Mouse (Mus musculus) testis, postnatal 14 days (tissue): ENCODE data around the gene Adh6a.
"Not testable (repeated sequence)": the region's sequence is repeated elsewhere in the genome, so short reads cannot be mapped to it uniquely, and the experiment has no call there.

Experiments
- DNase-seq: peaks from one replicate; pipeline ENCODE4 v3.0.0; 2021; ENCODE audit warnings: low spot score

Adh6a gene

DNA sequence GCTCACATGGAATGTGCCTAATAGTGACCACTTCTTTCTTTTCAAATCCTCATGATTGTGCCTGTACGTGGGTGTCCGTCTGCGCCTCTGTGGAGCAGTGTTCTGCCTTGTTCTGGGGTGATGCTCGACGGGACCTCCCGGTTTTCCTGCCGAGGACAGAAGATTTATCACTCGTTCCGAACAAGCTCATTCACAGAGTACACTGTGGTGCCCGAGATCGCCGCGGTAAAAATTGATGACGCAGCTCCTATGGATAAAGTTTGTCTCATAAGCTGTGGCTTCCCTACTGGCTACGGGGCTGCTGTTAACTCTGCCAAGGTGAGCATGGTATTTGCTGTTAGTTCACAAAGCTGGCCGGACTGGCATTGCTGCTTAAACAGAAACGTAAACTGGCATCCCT is 11.9 kb downstream of the Adh6a start:
- no peak for DNase-seq

DNA sequence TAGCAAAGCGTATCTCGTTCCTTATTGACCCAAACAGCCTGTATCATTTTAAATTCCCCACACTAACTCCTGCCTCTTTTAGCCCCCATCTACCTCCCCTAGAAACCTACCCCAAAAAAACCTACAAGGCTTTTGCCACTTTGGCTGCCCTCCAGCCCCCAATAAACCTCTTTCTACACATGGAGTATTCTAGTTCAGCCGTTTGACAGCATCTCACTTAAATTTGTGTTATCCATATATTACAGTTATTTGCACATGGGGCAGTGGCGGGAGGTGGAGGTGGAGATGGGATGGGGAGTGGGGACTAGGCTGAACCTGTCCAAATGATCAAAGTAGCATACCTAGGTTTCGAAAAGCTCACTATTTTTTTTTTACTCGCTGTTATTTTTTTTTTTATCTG is 12.4 kb downstream of the Adh6a start:
- DNase-seq, result no peak

DNA sequence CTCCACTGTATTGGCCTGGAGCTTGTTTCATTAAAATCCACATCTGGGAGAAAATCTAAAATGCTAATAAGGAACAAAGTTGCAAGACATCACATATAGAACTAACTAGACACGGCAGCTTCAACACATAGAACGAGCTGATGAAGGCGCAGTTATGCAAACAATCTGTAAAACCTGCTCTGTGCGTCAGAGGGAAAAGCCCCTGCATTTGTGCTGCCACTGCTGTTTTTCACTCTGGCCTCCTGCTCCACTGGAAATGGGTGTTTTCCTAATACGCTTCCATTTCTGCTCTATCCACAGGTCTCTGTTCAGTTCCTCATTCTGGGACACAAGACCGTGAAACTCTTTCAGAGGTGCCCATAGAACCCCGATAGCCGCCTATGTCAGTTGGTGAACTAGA is 20.8 kb downstream of the Adh6a start:
- DNase-seq, result no peak

DNA sequence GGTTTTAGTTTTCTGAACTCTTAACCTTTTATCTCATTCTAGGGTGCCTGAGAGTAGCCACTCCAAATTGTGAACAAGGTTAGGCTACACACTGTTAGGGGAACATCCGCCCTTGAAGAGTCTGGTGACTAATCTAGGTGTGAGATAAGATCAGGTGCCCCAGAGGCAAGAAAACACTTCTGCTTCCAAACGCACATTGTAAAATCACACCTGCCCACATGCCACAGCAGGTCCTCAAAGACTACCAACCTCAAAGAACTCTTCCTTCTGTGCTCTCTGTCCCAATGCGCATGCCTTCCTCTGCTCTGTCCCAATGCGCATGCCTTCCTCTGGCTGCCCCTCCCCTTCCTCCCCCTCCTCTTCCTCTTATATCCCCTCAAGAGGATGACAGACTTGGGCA is 21.2 kb downstream of the Adh6a start:
- no peak for DNase-seq

DNA sequence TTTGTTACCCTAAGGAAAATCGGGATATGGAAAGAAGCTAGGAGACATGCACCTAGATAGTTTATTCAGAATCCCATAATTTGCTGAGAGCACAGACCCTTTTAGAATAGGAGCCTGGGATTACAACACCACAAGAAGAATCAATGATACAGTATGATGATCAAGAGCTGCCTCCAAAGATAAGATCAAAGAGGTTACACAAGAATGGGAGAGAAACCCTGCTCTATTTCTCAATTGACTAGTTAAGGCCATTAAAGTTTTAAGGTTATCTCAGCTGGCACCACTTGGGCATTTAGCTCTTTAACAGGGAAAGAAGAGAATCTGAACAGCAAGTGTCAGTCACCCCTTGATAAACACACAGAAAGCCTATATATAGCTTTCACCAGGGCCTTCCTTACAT is 22.5 kb downstream of the Adh6a start:
- no peak for DNase-seq

DNA sequence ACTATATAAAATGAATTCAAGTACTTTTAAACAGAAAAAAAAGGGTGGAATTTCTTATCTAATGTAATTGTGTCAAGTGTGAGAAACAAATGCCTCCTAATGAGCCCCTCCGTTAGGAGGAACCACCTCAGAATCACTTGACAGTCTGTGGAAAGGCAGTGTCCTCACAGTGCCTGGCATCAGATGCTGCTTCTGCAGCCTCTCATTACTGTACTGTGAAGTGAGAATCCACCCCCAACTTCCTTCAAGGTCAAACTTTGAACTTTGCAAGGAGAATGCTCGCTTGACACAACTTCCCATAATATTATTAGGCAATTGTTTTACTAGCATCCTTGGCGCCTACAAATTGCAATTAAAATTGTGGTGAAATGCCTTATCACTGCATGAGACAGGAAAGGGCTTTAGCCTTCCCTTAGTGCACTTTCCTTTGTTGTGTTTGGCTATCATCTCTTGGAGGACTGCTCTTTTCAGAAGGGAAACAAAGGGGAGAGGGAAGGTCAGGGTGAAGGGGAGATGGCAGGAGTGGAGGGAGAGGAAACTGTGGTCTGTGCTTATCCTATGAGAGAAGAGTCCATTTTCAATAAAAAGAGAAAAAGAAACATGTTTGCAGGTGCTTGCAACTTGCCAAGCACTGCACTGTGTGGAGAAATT is 23.1 kb downstream of the Adh6a start:
- DNase-seq, result no peak

DNA sequence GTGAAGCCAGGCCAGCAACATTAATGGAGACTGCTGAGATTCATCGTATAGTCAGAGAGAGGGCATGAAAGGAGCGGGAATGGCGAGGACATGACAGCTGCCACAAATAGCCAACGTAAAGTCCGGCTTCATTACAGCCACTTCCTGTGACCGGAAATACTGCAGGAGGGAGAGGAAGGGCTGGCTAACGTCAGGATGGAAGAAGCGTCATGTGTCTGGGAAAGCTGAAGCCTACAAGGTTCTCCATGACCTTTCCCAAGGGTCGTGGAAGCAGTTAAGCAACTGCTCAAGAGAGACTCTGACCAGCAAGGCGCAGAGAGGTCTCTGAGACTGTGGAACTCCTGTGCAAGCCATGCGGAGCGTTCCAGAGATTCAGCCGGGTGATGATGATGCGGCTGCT is 28.4 kb downstream of the Adh6a start, which contains the start of gene Adh6b:
TSS of gene Adh6b (plus strand) at position 305 of the 400 bp plus-strand sequence.
- no peak for DNase-seq

DNA sequence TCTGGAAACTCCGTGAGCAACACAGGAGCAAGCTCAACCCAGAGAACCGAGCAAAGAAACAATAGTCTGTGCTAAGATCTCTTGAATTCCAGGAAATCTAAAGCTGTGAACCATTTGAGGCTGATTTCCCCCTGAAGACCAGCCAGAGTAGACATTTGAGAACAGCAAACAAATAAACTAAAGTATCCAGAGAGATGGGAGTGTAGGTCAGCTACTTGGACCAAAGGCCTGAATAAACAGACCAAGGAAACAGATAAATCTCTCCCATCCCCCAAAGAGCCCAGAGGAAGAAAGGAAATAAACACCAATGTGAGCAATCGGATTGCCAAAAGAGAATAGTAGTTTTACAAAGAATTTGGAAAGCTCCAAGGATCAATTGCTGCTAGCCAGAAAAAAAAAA is 34.0 kb downstream of the Adh6a start:
- DNase-seq, result no peak

DNA sequence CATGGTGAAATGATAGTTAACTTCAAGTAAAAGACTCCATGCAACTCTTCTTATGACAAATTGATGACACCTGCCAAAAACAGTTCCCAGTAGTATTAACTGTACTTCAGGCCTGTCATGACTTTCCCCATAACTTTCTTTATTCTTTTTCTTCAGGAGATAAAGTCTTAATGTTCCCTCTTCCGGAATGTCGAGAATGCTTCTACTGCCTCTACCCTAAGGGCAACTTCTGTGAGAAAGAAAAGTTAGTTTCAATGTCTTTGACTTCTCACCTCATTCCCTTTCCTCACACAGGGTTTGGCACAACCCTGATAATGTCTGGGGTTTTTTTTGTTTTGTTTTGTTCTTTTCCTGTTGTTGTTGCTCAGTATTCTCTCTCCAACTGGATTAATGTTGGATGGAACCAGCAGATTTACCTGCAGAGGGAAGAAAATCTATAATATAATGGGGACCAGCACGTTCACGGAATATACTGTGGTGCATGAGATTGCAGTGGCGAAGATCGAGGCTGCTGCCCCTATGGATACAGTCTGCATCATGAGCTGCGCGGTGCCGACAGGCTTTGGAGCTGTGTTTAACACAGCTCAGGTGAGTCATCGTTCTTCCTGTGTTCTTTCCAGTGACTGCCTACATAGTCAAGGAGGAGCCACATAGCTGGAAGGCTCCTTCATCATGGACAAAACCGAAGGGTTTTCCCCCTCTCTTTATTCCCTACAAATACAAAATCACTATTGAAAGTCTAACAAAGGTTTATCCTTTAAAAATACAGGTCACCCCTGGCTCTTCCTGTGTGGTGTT is 39.1 kb downstream of the Adh6a start:
- DNase-seq, result no peak

DNA sequence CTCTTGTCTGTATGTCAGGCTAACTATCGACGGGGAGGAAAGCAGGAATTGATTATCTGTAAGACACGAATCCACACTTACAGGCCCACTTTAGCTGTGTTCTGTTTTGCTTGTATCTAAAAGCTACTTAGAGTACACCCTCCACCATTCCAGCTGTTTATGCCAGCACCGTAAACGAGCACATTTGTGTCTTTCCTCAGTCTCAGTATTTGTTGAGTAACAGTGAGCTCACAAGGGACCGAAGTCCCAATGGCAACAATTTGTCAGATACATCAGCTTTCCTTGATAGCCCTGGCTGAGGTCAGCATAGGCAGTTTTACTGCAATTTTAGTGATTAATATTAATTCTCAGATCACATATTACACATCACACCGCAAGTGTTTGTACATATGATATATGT is 45.8 kb downstream of the Adh6a start:
- no peak for DNase-seq

DNA sequence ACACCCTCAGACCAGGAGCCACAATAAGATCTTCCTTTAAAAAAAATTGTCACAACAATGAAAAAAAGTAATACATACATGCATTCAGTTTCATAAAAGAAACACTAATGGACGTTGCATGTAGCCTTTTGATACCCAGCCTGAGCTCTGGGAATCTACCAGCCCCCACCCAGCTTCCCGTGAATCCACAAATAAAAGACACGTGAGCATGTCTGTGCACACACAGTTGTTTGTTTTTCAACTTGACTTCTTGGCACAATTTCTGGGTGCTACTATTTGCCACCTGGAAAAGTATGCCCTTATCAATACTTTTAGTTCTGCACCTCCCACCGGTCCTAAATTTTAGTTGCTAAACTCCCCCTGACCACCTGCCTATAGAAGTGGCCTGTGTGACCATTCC is 47.6 kb downstream of the Adh6a start:
- no peak for DNase-seq

DNA sequence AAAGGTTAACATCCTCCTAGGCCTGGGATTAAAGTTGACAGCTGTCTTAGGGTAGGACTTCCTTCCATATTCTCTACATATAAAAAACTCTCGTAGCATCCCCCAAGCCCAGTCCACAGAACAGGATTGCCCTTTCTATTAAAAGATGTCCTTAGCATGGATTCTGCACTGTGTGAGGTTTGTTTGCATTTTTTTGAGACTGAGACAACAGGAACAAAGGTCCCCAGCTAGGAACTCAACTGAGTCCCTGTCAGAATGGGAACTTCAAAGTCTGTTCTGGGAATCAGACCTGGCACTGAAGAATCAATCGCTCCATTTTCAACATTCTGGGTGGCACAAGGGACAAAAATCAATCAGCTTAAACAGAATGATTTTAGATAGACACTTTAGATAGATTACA is 49.8 kb downstream of the Adh6a start:
- no peak for DNase-seq

DNA sequence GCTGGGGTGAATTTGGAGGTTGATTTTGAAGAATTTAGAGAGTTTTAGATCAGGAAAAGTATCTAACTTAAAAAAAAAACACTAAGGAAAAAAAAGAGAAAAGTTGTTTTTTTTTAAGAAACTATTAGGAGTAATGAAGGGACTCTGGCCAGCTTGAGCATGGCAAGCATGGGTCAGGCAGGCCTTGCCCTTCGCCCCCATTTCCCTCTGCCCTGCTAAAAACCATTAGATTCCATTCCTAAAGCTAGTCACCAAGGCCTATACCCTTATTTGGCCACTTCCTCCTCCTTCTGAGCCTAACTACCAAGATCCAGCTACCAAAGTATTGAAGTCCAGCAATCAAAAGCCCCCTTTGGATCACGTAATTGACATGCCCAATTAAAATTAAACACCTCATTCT is 53.1 kb downstream of the Adh6a start:
- no peak for DNase-seq

DNA sequence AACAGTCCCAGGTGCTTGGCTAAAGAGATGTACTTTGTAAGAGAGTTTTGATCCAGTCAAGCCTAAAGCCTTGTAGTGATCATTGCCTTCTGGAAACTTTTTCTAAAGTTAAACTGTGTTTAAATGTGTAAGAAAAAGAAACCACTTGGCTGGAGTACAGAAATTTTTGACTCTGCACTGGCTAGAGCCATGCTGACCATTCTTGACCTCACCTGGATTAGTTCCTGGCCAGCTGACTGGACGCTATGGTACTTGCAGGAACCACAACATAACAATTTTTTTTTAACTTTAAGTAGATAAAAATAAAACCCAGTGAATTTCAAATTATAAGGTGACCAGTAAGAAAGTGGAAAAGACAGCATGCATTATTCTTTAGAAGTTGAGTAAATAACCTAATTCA is 56.5 kb downstream of the Adh6a start:
- DNase-seq, result no peak

DNA sequence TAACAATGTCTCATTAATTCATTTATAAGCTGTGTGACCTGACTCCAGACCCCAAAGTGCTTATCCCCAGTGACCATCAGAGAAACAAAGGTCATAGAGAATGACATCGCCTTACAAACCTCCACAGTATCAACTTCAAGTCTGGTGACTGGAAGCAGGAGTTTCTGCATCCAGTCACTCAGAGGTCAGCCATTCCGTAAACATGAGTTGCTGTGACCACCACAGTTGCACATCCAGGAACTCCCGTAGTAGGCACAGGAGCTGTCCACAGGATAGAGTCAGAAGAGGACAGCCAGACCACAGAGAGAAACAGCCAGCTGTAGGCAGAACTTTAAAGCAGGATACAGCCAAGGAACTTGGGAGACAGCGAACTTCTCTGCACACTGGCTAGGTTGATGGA is 57.2 kb downstream of the Adh6a start:
- not testable (repeated sequence) for DNase-seq

DNA sequence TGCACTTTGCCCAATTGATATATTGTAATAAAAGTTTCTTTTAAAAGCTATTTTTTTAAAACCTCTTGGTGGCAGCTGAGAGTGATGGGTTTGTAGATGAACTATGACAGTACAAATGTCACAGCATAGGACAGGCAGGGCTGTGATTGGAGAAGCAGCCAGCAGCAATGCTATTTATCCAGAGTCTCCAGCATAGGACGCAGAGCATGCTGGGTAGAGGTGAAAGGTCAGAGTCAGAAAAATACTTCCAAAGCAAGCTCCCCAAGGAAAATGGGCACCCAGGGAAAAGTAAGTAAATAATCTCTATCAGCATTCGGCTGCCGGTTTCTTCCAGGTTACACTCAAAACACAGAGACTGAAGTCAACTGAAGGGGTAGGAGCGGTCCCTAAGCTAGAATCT is 60.8 kb downstream of the Adh6a start:
- DNase-seq, result no peak

DNA sequence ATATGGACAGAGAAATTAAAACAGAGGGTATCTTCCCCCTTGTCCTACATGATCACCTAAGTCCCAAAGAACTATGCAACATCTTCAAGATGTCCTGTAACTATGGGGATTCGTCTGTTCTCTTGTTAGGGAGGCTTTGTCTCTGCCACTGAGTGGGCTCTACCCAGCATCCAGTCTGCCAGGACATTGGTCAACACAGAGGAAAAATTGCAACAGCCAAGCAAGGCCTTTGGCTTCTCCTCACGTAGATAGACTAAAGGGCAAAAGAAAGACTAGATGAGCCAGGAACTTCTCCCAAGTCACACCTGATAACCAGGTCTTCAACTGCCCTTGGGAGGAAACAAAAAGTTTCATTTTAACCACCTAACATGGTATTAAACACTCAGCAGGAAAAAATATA is 62.1 kb downstream of the Adh6a start:
- DNase-seq, result no peak
